Mouse (Mus musculus) neural tube, embryonic 15.5 days (tissue): ENCODE measurements at regions not wholly inside any gene's neighbourhood (a gene's known extent, or its start where the extent isn't known, plus 50 kb on each side); places are given as distances from the start of the nearest gene placed in this dataset.

Experiments
- ATAC-seq: fragments of 200-750 bp; cut with Nextera tagmentation; 2 replicates; pipeline ENCODE4 v1.8.0; 2017; ENCODE audit warnings: mild to moderate bottlenecking, moderate TSS enrichment, moderate library complexity; ENCODE audit not compliant: low FRiP score
- H3K27ac ChIP-seq: fragments of 300-500 bp; sonication (generic); replicated peaks from 2 replicates; pipeline ENCODE4 v1.5.1; 2015; ENCODE audit warnings: mild to moderate bottlenecking, inconsistent platforms
- H3K27me3 ChIP-seq: fragments of 300-500 bp; sonication (generic); replicated peaks from 2 replicates; pipeline ENCODE4 v1.6.1; 2015; ENCODE audit warnings: inconsistent platforms
- H3K36me3 ChIP-seq: fragments of 300-500 bp; sonication (generic); 2 replicates; pipeline ENCODE4 v1.6.1; 2015; ENCODE audit warnings: inconsistent platforms
- H3K4me1 ChIP-seq: fragments of 300-500 bp; sonication (generic); 2 replicates; pipeline ENCODE4 v1.6.1; 2015; ENCODE audit warnings: inconsistent platforms
- H3K4me2 ChIP-seq: fragments of 300-500 bp; sonication (generic); 2 replicates; pipeline ENCODE4 v1.6.1; 2015; ENCODE audit warnings: inconsistent platforms, mild to moderate bottlenecking, moderate library complexity
- H3K4me3 ChIP-seq: fragments of 300-500 bp; sonication (generic); replicated peaks from 2 replicates; pipeline ENCODE4 v1.5.1; 2015; ENCODE audit warnings: mild to moderate bottlenecking, inconsistent platforms
- H3K9ac ChIP-seq: fragments of 300-500 bp; sonication (generic); replicated peaks from 2 replicates; pipeline ENCODE4 v1.6.1; 2015; ENCODE audit warnings: mild to moderate bottlenecking, inconsistent platforms
- H3K9me3 ChIP-seq: fragments of 300-500 bp; sonication (generic); replicated peaks from 2 replicates; pipeline ENCODE4 v1.6.1; 2016; ENCODE audit warnings: inconsistent platforms
- WGBS: fragments of 180-500 bp; shearing (Covaris S2); methylation state at CpG from one replicate; pipeline ENCODE4 v1.1.7; 2015; ENCODE audit warnings: mixed read lengths; 5-methylcytosine and 5-hydroxymethylcytosine counted together

DNA sequence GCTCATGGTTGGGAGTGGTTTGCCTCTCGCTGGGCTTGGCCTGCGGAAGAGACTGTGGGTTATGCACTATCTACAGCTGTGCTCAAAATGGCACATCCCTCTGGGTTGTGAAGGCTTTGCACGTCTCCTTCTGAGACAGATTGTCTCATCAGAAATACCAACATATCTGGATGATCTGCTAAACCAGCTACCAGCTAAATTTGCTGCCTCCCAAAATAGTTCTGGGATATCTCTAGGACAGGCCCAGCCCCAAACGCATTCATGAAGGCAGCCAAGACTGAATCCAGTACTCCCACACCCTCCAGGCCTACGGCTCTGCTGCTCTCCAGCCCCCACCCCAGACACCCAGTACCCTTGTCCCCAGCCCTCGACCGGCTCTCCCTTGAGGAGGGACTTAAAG, 145.7 kb downstream of the Tle3 start:
- H3K4me2 ChIP-seq, result no peak overlapping the region
- 90% methylated on average over 7 of the region's 7 CpGs for WGBS
- H3K4me3 ChIP-seq, result no peak overlapping the region
- H3K36me3 ChIP-seq, result no peaks in the 10 kb centered on the region
- H3K27ac ChIP-seq, result no peak overlapping the region
- no peaks in the 10 kb centered on the region for H3K4me1 ChIP-seq
- no peak overlapping the region for H3K9ac ChIP-seq
- no peak for ATAC-seq
- H3K27me3 ChIP-seq, result peaks cover 14% of the 10 kb centered on the region
- peaks cover 7% of the 10 kb centered on the region; the same call in 1 of the 2 replicates for H3K9me3 ChIP-seq

GRCm38 (mm10) chr9:61511436-61511835, 139.3 kb downstream of the Tle3 start:
- no peaks in the 10 kb centered on the region for H3K36me3 ChIP-seq
- no peak overlapping the region for H3K27ac ChIP-seq
- peaks cover 22% of the 10 kb centered on the region for H3K27me3 ChIP-seq
- H3K4me2 ChIP-seq, result no peak overlapping the region
- H3K9ac ChIP-seq, result no peak overlapping the region
- ATAC-seq, result no peak
- peaks cover 29% of the 10 kb centered on the region for H3K4me1 ChIP-seq
- no peak overlapping the region for H3K4me3 ChIP-seq
- 0 out of 2 replicates have a peak, but pooled peaks cover 3% of the 10 kb centered on the region for H3K9me3 ChIP-seq

GRCm38 (mm10) chr9:61510217-61510893, 138.2 kb downstream of the Tle3 start:
- WGBS, result 8% methylated on average over 14 of the region's 14 CpGs
- Histone ChIP-seq H3K27ac (no peak overlapping the region), H3K27me3 (0 out of 2 replicates have a peak, but pooled peaks cover 12% of the 10 kb centered on the region), H3K9ac (no peak overlapping the region), H3K36me3 (no peaks in the 10 kb centered on the region), H3K4me3 (no peak overlapping the region), H3K9me3 (0 out of 2 replicates have a peak, but pooled peaks cover 3% of the 10 kb centered on the region), H3K4me1 (peaks cover 29% of the 10 kb centered on the region), H3K4me2 (peak overlapping the region; percentile 39)
- ATAC-seq, result peak; percentile 50; the same call in 1 of the 2 replicates

DNA sequence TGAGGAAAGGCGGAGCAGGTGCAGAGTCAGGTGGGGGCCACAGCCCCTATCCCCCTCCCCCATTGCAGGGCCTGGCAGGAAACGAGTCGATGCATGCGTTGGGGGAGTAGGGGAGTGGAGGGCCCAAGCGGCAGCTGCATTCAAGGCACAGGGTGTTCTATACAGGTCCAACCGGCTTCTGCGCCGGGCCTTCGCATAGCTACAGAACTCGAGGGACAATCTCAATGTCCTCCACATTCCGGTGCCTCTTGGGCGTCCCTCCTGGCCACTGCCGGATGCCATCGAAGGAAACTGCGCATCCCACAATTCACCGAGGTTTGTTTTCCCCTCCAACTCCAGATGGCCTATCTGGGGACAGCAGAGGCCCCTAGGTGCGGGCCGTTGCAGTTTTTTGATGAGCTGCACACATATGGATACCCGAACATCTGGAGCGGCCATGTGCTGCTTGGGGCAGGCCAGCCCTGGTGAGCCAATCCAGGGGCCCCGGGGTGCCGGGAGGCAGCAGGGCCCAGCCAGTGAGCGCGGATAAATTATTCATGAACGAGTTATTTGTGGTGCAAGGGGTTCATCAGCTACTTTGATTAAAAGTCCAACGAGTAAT, 137.5 kb downstream of the Tle3 start:
- 7% methylated on average over 26 of the region's 26 CpGs for WGBS
- Histone ChIP-seq H3K9me3 (0 out of 2 replicates have a peak, but pooled peaks cover under 1% of the 10 kb centered on the region), H3K27me3 (peaks cover 15% of the 10 kb centered on the region), H3K4me2 (peak overlapping the region; percentile 39), H3K4me1 (peaks cover 29% of the 10 kb centered on the region), H3K27ac (peak overlapping the region; percentile 19), H3K36me3 (no peaks in the 10 kb centered on the region), H3K4me3 (no peak overlapping the region), H3K9ac (no peak overlapping the region)
- peak; percentile 50; the same call in 1 of the 2 replicates for ATAC-seq

DNA sequence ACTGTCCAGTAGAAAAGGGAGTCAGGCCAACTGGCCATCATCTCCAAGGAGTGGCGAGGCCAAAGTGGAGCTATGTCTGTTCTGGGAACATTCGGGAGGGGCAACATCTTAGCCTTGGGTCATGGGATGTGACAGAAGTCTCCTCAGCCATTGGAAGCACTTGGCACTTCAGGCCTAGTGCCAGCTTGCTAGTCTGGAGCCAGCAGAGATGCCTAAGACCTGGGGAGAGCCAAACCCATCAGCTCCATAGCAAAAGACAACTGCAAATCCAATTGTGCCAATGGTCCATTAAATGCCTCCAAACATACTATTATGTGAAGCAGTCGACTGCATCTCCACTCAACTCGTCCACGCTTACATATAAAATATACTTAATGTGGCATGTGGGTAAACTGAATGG, 136.9 kb downstream of the Tle3 start:
- Histone ChIP-seq H3K4me3 (no peak overlapping the region), H3K4me2 (no peak overlapping the region), H3K27me3 (peaks cover 21% of the 10 kb centered on the region), H3K4me1 (peaks cover 29% of the 10 kb centered on the region), H3K9ac (no peak overlapping the region), H3K27ac (peak overlapping the region; percentile 19; the same call in 1 of the 2 replicates), H3K9me3 (no peaks in the 10 kb centered on the region), H3K36me3 (no peaks in the 10 kb centered on the region)
- 64% methylated on average over 5 of the region's 5 CpGs for WGBS
- no peak for ATAC-seq

DNA sequence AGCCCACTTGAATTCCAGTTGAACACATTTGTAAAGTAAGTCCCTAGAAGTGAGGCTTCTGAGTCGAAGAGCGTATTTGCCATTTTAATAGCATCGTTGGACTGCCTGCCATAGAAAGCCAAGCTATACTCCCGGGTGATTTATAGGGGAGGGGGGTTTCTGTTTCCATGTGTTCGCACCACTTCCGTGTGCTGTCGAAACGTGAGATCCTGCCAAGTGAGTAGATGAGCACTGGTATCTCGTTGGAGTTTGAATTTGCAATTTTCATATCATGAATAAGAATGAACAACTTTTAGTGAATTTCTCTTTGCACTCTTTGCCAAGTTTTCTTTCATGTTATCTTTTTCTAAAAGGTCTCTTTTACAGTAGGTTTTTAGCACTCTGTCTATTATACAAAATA, 128.7 kb downstream of the Tle3 start:
- H3K4me3 ChIP-seq, result no peak overlapping the region
- H3K9me3 ChIP-seq, result 0 out of 2 replicates have a peak, but pooled peaks cover 5% of the 10 kb centered on the region
- ATAC-seq, result no peak
- no peaks in the 10 kb centered on the region for H3K36me3 ChIP-seq
- no peak overlapping the region for H3K27ac ChIP-seq
- H3K4me2 ChIP-seq, result no peak overlapping the region
- H3K4me1 ChIP-seq, result no peaks in the 10 kb centered on the region
- H3K27me3 ChIP-seq, result peaks cover 23% of the 10 kb centered on the region
- 82% methylated on average over 9 of the region's 9 CpGs for WGBS
- H3K9ac ChIP-seq, result no peak overlapping the region

GRCm38 (mm10) chr9:61492896-61493295, 120.7 kb downstream of the Tle3 start:
- WGBS, result 78% methylated on average over 8 of the region's 8 CpGs
- ATAC-seq, result no peak

DNA sequence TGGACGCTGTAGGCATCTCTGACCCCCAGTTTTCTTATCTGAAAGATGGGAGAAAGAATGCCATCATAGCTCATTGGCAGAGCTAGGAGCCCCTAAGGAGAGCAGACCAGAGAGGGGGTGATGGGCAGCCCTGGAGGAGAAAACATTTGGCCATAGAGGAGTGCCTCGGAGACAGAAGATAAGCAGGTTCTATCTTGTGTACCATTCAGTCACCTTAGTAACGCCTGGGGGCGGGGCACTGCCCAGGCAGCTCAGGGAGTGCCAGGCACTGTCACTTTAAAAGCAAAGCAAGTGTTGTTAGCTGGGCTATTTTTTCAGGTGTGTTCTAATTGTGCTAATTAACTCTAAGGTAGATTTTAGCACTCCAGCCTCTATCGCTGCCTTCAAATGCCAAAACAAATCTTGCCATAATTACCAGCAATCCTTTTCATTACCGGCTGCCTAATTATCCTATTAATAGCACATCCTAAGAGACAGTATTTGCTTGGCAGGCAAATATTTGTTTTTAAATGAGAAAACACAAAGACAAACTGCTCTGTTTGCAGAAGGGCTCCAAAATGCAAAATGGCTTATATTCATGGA, 119.1 kb downstream of the Tle3 start:
- no peaks in the 10 kb centered on the region for H3K36me3 ChIP-seq
- H3K4me3 ChIP-seq, result no peak overlapping the region
- H3K9ac ChIP-seq, result no peak overlapping the region
- H3K9me3 ChIP-seq, result no peaks in the 10 kb centered on the region
- H3K27ac ChIP-seq, result no peak overlapping the region
- peaks cover 26% of the 10 kb centered on the region; the same call in 1 of the 2 replicates for H3K27me3 ChIP-seq
- peaks cover 16% of the 10 kb centered on the region for H3K4me1 ChIP-seq
- 40% methylated on average over 6 of the region's 6 CpGs for WGBS
- ATAC-seq, result no peak
- H3K4me2 ChIP-seq, result no peak overlapping the region

More at GRCm38 (mm10) chr9:61492896-61493295, 120.7 kb downstream of the Tle3 start:
- Histone ChIP-seq H3K36me3 (no peaks in the 10 kb centered on the region), H3K9ac (no peak overlapping the region), H3K4me2 (no peak overlapping the region), H3K27ac (no peak overlapping the region), H3K27me3 (peaks cover 24% of the 10 kb centered on the region; the same call in 1 of the 2 replicates), H3K4me1 (peaks cover 13% of the 10 kb centered on the region), H3K9me3 (no peaks in the 10 kb centered on the region), H3K4me3 (no peak overlapping the region)

DNA sequence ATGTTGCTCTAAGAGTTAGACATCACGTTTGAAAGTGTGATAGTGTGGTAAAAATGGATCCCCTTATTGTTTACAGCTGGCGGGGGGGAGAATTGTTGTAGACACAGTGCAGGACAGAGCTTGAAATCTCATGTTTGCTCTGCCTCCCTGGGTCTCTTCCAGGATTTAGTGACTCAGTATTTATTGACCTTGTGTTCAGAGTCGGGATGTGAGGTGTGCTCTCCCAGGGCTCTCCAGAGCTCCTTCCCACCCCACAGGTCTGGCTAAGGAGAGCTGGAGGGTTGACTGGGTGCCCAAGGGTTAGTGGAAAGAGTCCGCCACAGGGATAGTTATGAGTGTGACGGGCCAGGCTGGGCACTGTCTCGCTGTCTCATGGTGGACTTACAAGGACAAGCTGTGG, 117.8 kb downstream of the Tle3 start:
- H3K36me3 ChIP-seq, result no peaks in the 10 kb centered on the region
- H3K27me3 ChIP-seq, result peaks cover 26% of the 10 kb centered on the region; the same call in 1 of the 2 replicates
- no peak overlapping the region for H3K4me3 ChIP-seq
- H3K4me2 ChIP-seq, result no peak overlapping the region
- no peak overlapping the region for H3K27ac ChIP-seq
- H3K9me3 ChIP-seq, result no peaks in the 10 kb centered on the region
- no peak for ATAC-seq
- peaks cover 16% of the 10 kb centered on the region for H3K4me1 ChIP-seq
- H3K9ac ChIP-seq, result no peak overlapping the region
- 69% methylated on average over 6 of the region's 6 CpGs for WGBS

GRCm38 (mm10) chr9:61489147-61489546, 117.0 kb downstream of the Tle3 start:
- H3K9me3 ChIP-seq, result no peaks in the 10 kb centered on the region
- no peaks in the 10 kb centered on the region for H3K36me3 ChIP-seq
- no peak overlapping the region for H3K4me2 ChIP-seq
- H3K9ac ChIP-seq, result no peak overlapping the region
- no peak overlapping the region for H3K27ac ChIP-seq
- WGBS, result 37% methylated on average over 9 of the region's 9 CpGs
- ATAC-seq, result no peak
- no peak overlapping the region for H3K4me3 ChIP-seq
- peaks cover 27% of the 10 kb centered on the region; the same call in 1 of the 2 replicates for H3K27me3 ChIP-seq
- H3K4me1 ChIP-seq, result peaks cover 16% of the 10 kb centered on the region

- no peak overlapping the region for H3K27ac ChIP-seq
- 94% methylated on average over 12 of the region's 12 CpGs for WGBS
These were observed 115.7 kb downstream of the Tle3 start for GRCm38 (mm10) chr9:61487824-61488223.

GRCm38 (mm10) chr9:61487146-61487545, 115.0 kb downstream of the Tle3 start:
- Histone ChIP-seq H3K27ac (no peak overlapping the region), H3K4me3 (no peak overlapping the region), H3K4me1 (peaks cover 16% of the 10 kb centered on the region), H3K27me3 (peaks cover 26% of the 10 kb centered on the region; the same call in 1 of the 2 replicates), H3K9ac (no peak overlapping the region), H3K36me3 (no peaks in the 10 kb centered on the region), H3K9me3 (no peaks in the 10 kb centered on the region), H3K4me2 (no peak overlapping the region)
- no peak for ATAC-seq
- 51% methylated on average over 7 of the region's 7 CpGs for WGBS

More at GRCm38 (mm10) chr9:61487824-61488223, 115.7 kb downstream of the Tle3 start:
- no peak for ATAC-seq
- Histone ChIP-seq H3K27me3 (peaks cover 26% of the 10 kb centered on the region; the same call in 1 of the 2 replicates), H3K4me3 (no peak overlapping the region), H3K9me3 (no peaks in the 10 kb centered on the region), H3K9ac (no peak overlapping the region), H3K4me1 (peaks cover 16% of the 10 kb centered on the region), H3K36me3 (no peaks in the 10 kb centered on the region), H3K4me2 (no peak overlapping the region)
